Mouse (Mus musculus): ENCODE measurements around the gene Sept6. TPM values are rescaled to one million over a fixed set of nuclear protein-coding genes. Genes with fewer than 3 reads are reported as not detected.

The Sept6 gene
- 37.5 and 46.3 TPM in 2 replicates for polyA plus RNA-seq (2016; fragmentation: Nextera tagmentation; extraction: Ambion mirVana)

DNA sequence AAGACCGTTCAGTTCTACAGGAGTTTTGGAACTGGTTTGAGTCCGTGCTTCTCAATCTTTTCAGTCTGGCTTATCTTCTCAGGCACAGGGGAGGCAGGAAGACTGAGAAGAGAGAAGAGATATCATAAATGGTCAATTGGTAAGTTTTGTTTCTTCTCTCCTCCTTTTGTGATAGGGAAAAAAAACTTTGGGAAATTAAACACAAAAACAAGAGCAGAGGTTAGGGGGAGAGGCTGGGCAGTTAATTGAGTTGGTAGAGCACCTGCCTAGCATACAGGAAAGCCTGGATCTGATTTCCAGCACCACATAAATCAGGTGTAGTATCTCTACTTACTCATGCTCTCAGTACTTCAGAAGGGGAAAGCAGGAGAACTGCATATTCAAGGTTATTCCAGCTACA is at the start of gene Sept6:
Gene Sept6 (minus strand): TSS at position 101 of the 400 bp plus-strand sequence.
- Histone ChIP-seq H3K27me3 (ENCODE audit: insufficient read depth, poor library complexity, severe bottlenecking) (no peaks in the 10 kb centered on the region), H3K4me1 (replicated peaks) (0 out of 2 replicates have a peak, but pooled peaks cover 10% of the 10 kb centered on the region)
- 80% methylated on average over 2 of the region's 2 CpGs for WGBS

GRCm38 (mm10) chrX:37028378-37028777 is 36.8 kb upstream of the Sept6 start:
- Histone ChIP-seq H3K9me3 (no peaks in the 10 kb centered on the region), H3K36me3 (no peaks in the 10 kb centered on the region), H3K27ac (no peak overlapping the region), H3K4me3 (no peak overlapping the region), H3K4me1 (replicated peaks) (no peaks in the 10 kb centered on the region), H3K27me3 (ENCODE audit: insufficient read depth, poor library complexity, severe bottlenecking) (no peaks in the 10 kb centered on the region)
- 68% methylated on average over 3 of the region's 3 CpGs for WGBS
- DNase-seq (ENCODE audit: low spot score) = no peak

More for the DNA sequence above, at the start of gene Sept6:
- H3K27ac ChIP-seq = no peak within 1 kb of the TSS
- no peak within 1 kb of the TSS for H3K4me3 ChIP-seq
- H3K9me3 ChIP-seq = peaks cover 3% of the 10 kb centered on the region; the same call in 1 of the 2 replicates
- no peak for DNase-seq (ENCODE audit: low spot score)
- H3K36me3 ChIP-seq = no peaks in the 10 kb centered on the region

DNA sequence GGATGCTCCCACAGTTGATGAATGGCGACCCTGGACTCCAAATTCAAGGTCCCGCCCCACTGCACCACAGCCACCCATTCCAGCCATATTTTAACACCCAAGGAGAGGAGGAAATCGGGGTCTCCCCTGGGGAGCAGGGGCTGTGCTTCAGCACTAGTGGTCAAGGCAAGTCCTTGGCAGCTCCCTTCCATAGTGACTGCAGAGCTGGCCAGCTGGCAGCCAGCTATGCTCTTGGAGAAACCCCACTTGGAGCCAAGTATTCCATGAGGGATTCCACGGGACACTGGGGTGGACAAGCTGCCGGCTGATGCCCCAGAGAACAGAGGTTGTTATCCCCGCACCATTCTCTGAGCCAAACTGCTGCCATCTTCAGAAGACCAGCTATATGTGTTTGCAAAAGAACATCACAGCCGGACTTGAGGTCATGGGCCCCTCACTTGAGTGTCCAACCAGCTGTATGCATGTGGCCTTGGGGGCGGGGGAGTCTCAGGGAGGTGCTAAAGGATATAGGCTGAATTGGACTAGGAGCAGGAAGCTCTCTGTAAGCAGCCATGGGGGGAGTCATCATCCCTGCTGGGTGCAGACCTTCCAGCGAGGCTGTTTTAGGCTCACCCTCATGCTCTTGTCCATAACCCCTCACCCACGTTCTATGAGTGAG is 32.2 kb upstream of the Sept6 start:
- 77% methylated on average over 10 of the region's 10 CpGs for WGBS
- H3K36me3 ChIP-seq = no peaks in the 10 kb centered on the region
- H3K9me3 ChIP-seq = no peaks in the 10 kb centered on the region
- no peak for DNase-seq (ENCODE audit: low spot score)
- H3K4me1 ChIP-seq (replicated peaks) = no peaks in the 10 kb centered on the region
- no peak overlapping the region for H3K4me3 ChIP-seq
- no peaks in the 10 kb centered on the region for H3K27me3 ChIP-seq (ENCODE audit: insufficient read depth, poor library complexity, severe bottlenecking)
- no peak overlapping the region for H3K27ac ChIP-seq

GRCm38 (mm10) chrX:37022690-37023089 is 31.1 kb upstream of the Sept6 start:
- no peak overlapping the region for H3K27ac ChIP-seq
- no peaks in the 10 kb centered on the region for H3K9me3 ChIP-seq
- no peaks in the 10 kb centered on the region for H3K4me1 ChIP-seq (replicated peaks)
- H3K36me3 ChIP-seq = no peaks in the 10 kb centered on the region
- no peaks in the 10 kb centered on the region for H3K27me3 ChIP-seq (ENCODE audit: insufficient read depth, poor library complexity, severe bottlenecking)
- no peak overlapping the region for H3K4me3 ChIP-seq
- DNase-seq (ENCODE audit: low spot score) = peak; percentile 35
- WGBS = 21% methylated on average over 3 of the region's 3 CpGs

DNA sequence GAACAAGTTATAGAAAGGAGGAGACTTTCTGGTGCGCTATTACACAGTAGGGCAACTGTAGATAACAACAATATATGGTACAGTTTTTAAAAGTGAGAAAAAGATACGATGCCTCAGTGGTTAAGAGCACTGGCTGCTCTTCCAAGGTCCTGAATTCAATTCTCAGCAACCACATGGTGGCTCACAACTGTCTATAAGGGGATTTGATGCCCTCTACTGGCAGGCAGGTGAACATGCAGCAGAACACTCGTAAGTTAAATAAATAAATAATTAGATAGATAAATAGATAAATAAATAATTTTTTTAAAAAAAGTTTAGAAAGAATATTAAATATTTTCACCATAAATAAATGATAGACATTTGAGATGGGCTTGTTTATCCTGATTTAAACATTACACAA is 27.5 kb upstream of the Sept6 start:
- H3K27ac ChIP-seq = no peak overlapping the region
- H3K4me1 ChIP-seq (replicated peaks) = no peaks in the 10 kb centered on the region
- no peaks in the 10 kb centered on the region for H3K9me3 ChIP-seq
- H3K27me3 ChIP-seq (ENCODE audit: insufficient read depth, poor library complexity, severe bottlenecking) = no peaks in the 10 kb centered on the region
- WGBS = 56% methylated on average over 3 of the region's 3 CpGs
- no peak overlapping the region for H3K4me3 ChIP-seq
- no peaks in the 10 kb centered on the region for H3K36me3 ChIP-seq
- DNase-seq (ENCODE audit: low spot score) = no peak

DNA sequence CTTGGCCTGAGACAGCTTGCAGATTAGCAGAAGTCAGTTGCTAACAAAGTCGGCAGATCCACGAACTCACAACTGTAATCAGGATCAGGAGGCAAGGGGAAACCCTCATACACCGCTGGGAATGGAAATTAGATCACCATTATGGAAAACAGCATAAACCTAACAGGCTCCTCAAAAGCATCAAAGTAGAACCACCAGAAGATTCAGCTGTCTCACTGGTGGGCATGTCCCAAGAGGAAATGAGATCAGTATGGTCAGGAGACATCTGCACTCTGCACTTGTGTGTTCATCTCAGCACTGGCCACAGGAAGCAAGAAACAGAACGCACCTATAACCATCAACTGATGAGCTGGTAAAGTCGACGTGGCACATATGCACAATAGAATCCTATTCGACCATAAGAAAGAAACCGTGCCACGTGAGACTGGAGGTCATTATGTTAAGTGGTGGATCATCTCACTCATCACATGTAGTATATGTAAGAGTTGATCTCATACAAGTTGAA is 26.6 kb upstream of the Sept6 start:
- Histone ChIP-seq H3K4me1 (replicated peaks) (no peaks in the 10 kb centered on the region), H3K4me3 (no peak overlapping the region), H3K27me3 (ENCODE audit: insufficient read depth, poor library complexity, severe bottlenecking) (no peaks in the 10 kb centered on the region), H3K36me3 (no peaks in the 10 kb centered on the region), H3K9me3 (no peaks in the 10 kb centered on the region), H3K27ac (no peak overlapping the region)
- no peak for DNase-seq (ENCODE audit: low spot score)
- WGBS = 89% methylated on average over 9 of the region's 9 CpGs

DNA sequence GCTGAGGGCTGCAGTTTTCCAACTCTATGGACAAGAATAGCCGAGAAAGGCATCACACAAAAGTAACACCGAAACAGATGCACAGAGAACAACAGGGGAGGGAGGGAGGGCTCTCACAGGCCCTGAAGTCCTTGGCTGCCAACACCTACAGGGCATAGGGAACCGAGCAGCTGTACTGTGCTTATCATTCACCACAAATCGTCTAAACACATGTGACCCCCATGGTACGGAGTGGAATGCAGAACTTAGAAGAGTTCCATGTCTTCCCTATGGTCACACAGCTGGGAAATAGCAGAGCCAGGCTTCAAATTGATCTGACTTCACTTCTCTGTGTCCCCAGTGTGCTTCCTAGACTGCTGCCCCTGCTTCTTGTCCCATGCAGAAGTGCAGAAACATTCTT is 22.3 kb upstream of the Sept6 start:
- H3K27me3 ChIP-seq (ENCODE audit: insufficient read depth, poor library complexity, severe bottlenecking) = no peaks in the 10 kb centered on the region
- 82% methylated on average over 5 of the region's 5 CpGs for WGBS
- no peak for DNase-seq (ENCODE audit: low spot score)

DNA sequence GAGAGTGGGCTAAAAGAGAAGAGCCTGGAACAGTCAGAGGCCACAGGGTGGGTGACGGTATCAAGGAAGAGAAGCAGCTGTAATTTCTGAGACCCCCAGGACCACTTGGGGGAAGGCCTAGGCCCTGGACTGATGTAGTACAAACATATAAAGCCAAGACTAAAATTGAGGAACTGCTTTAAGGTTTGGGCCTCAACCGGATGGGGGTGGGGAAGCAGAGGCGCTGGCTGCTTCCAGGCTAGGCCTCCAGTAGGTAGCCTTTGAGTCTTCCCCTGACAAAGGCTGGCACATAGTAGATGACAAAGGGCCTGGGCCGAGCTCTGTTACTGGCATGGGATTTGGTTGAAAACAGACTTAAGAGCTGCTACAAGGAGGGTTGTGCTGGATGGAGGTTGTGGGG is 555 bp downstream of the Sept6 start:
- 82% methylated on average over 4 of the region's 4 CpGs for WGBS
- no peak for DNase-seq (ENCODE audit: low spot score)
- Histone ChIP-seq H3K27ac (no peak overlapping the region), H3K36me3 (no peaks in the 10 kb centered on the region), H3K4me3 (no peak overlapping the region), H3K27me3 (ENCODE audit: insufficient read depth, poor library complexity, severe bottlenecking) (no peaks in the 10 kb centered on the region), H3K4me1 (replicated peaks) (0 out of 2 replicates have a peak, but pooled peaks cover 10% of the 10 kb centered on the region), H3K9me3 (peaks cover 3% of the 10 kb centered on the region; the same call in 1 of the 2 replicates)

More for the DNA sequence above, 22.3 kb upstream of the Sept6 start:
- H3K36me3 ChIP-seq = no peaks in the 10 kb centered on the region
- H3K27ac ChIP-seq = no peak overlapping the region
- no peaks in the 10 kb centered on the region for H3K9me3 ChIP-seq
- no peaks in the 10 kb centered on the region for H3K4me1 ChIP-seq (replicated peaks)
- no peak overlapping the region for H3K4me3 ChIP-seq

DNA sequence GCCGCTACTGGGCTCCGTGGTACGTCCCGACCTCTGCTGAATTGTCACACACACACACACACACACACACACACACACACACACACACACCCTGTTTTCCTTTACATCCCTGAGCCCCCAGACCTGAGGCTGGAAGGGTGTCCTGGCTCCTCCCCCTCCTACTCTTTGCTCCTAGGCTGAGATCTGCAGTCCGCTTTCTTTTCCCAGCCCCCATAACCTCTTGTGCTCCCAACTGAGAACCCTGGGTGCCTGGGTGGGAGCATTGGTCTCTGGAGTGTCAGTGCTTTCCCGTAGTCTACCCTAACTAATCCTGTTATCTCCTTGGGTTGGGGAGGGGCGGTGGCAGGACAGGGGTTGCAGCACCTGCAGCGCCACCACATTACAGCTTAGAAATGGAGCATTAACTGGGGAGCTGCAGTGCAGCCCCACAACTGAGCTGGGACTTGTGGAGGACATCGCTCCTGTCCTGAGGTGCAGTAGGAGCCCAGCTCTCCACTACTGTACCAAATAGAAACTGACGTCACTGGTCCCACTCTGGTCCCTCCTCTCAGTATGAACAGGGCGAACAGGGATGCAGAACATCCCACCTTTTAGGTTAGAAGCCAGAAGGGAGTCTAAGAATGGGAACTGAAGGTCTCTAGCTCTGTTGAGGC is 1.7 kb downstream of the Sept6 start:
- H3K4me3 ChIP-seq = peak overlapping the region; percentile 66
- DNase-seq (ENCODE audit: low spot score) = peak; percentile 4
- WGBS = 18% methylated on average over 10 of the region's 11 CpGs
- H3K36me3 ChIP-seq = no peaks in the 10 kb centered on the region
- peaks cover 3% of the 10 kb centered on the region; the same call in 1 of the 2 replicates for H3K9me3 ChIP-seq
- H3K4me1 ChIP-seq (replicated peaks) = 0 out of 2 replicates have a peak, but pooled peaks cover 10% of the 10 kb centered on the region
- no peaks in the 10 kb centered on the region for H3K27me3 ChIP-seq (ENCODE audit: insufficient read depth, poor library complexity, severe bottlenecking)
- H3K27ac ChIP-seq = peak overlapping the region; percentile 88

- H3K27ac ChIP-seq = peak overlapping the region; percentile 88
- 0 out of 2 replicates have a peak, but pooled peaks cover 10% of the 10 kb centered on the region for H3K4me1 ChIP-seq (replicated peaks)
- no peaks in the 10 kb centered on the region for H3K27me3 ChIP-seq (ENCODE audit: insufficient read depth, poor library complexity, severe bottlenecking)
- H3K4me3 ChIP-seq = peak overlapping the region; percentile 66
- 13% methylated on average over 27 of the region's 29 CpGs for WGBS
- H3K9me3 ChIP-seq = peaks cover 3% of the 10 kb centered on the region; the same call in 1 of the 2 replicates
- H3K36me3 ChIP-seq = no peaks in the 10 kb centered on the region
- peak; percentile 75 for DNase-seq (ENCODE audit: low spot score)
Measured at GRCm38 (mm10) chrX:36989234-36989751, 2.3 kb downstream of the Sept6 start.

DNA sequence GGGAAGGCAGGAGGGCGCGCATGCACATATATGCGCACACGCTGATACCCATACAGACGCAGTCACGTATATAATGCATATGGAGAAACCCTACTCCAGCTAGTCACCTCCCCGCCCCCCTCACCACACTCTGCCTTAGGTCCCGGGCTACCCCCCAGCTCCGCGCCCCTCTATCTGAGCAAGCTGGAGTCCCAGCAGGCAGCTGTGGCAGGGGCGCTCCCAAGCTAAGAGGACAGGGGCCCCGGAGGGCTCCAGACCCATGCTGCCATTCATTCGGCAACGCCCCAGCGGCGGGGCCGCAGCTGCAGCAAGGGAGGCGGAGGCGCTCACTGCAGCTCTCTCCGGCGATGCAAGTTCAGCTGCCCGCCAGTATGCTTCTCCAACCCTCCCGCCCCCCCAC is 2.8 kb downstream of the Sept6 start:
- H3K27ac ChIP-seq = peak overlapping the region; percentile 88
- peak overlapping the region; percentile 66 for H3K4me3 ChIP-seq
- WGBS = 17% methylated on average over 21 of the region's 23 CpGs
- 0 out of 2 replicates have a peak, but pooled peaks cover 10% of the 10 kb centered on the region for H3K4me1 ChIP-seq (replicated peaks)
- DNase-seq (ENCODE audit: low spot score) = peak; percentile 48
- no peaks in the 10 kb centered on the region for H3K27me3 ChIP-seq (ENCODE audit: insufficient read depth, poor library complexity, severe bottlenecking)
- no peaks in the 10 kb centered on the region for H3K36me3 ChIP-seq
- H3K9me3 ChIP-seq = peaks cover 3% of the 10 kb centered on the region; the same call in 1 of the 2 replicates

DNA sequence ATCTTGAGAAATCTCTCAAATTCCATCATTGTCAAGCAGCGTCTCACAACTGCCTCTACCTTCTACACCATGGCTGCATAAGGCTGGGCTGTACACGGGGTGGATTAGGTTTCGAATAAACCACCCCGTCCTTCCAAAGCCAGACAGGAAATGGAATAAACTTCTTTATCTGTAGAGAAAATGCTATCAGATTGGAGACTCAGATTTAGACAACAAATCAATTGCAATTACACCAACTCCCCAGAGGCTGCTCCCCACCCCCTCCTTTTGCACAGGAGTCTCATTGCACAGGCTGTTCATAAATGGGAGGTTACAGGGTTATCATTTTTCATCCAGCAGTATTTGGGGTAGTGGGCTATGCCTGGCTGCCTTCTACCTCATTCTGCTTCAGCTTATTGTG is 3.7 kb downstream of the Sept6 start:
- DNase-seq (ENCODE audit: low spot score) = no peak
- 0 out of 2 replicates have a peak, but pooled peaks cover 10% of the 10 kb centered on the region for H3K4me1 ChIP-seq (replicated peaks)
- no peak overlapping the region for H3K27ac ChIP-seq
- H3K27me3 ChIP-seq (ENCODE audit: insufficient read depth, poor library complexity, severe bottlenecking) = no peaks in the 10 kb centered on the region
- 73% methylated on average over 4 of the region's 4 CpGs for WGBS
- no peaks in the 10 kb centered on the region for H3K36me3 ChIP-seq
- H3K9me3 ChIP-seq = peaks cover 3% of the 10 kb centered on the region; the same call in 1 of the 2 replicates
- H3K4me3 ChIP-seq = peak overlapping the region; percentile 66

DNA sequence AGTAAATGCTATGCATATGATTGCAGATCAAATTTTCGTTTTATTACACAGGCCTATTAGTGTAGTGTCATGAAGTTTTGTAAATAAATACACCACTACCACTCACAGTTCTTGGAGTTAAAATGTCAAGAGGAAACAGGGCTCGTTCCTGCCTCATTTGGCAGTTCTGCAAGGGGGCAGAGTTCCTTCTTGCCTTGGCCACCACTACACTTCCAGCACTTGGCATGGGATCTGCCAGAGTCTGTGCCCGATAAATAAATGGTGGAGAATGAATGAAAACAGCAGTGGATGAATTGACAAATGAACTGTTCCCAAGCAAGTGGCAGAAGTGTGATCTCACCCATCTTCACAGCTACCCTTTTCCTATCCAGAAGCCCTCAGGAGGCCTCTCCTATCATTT is 6.6 kb downstream of the Sept6 start:
- Histone ChIP-seq H3K4me3 (no peak overlapping the region), H3K9me3 (peaks cover 3% of the 10 kb centered on the region; the same call in 1 of the 2 replicates), H3K4me1 (replicated peaks) (0 out of 2 replicates have a peak, but pooled peaks cover 9% of the 10 kb centered on the region), H3K27ac (no peak overlapping the region), H3K36me3 (no peaks in the 10 kb centered on the region), H3K27me3 (ENCODE audit: insufficient read depth, poor library complexity, severe bottlenecking) (no peaks in the 10 kb centered on the region)
- 78% methylated on average over 3 of the region's 3 CpGs for WGBS
- no peak for DNase-seq (ENCODE audit: low spot score)

All from hindbrain, embryonic 10.5 days (tissue).